ENCODE assay signal across 9 mouse cellular contexts in the genomic region with DNA sequence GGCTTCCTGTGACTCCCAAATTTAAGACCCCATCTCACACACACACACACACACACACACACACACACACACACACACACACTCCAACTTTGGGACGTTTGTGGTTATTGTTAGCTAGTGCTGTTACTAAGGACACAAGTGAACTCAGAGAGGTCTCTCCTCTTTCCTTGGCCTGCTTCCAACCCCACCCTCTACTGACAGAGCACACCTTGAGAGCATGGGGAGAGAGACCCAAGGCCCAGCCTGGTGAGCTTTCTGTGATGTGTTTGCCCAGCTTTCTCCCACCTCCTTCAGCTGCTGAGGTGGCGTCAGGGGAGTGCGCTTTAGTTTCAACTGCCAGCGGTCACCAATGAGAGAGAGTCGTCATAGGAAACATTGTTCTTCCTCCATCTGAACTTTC. TPM values are rescaled to one million over a fixed set of nuclear protein-coding genes. Genes with fewer than 3 reads are reported as not detected.
DNase-seq lines count a peak whose midpoint lies in the region; ATAC-seq and TF ChIP-seq lines count a peak whose summit lies in the region.
"Had no signal": no experiment of that assay in that cellular context is flagged by ENCODE, and none has a peak within 500 bp of the region (broad histone marks: within the 10 kb centered on the region; RNA-seq: fewer than 3 reads in every experiment).

No protein-coding gene starts in this region.

- no peak overlapping the region for H3K27ac ChIP-seq in forebrain, embryonic 10.5 days
- H3K27ac ChIP-seq in forebrain, postnatal 0 days (ENCODE audit: low read depth, low read length), result no peak overlapping the region
- H3K27ac ChIP-seq in liver, embryonic 13.5 days, result no peak overlapping the region
- H3K27ac ChIP-seq in neural tube, embryonic 13.5 days (replicated peaks), result no peak overlapping the region
- H3K27ac ChIP-seq: hindbrain, embryonic 15.5 days had no signal

- H3K9ac ChIP-seq in forebrain, postnatal 0 days, result no peak overlapping the region
- H3K9ac ChIP-seq in liver, embryonic 13.5 days, result no peak overlapping the region
- H3K9ac ChIP-seq in neural tube, embryonic 13.5 days, result no peak overlapping the region

- no peaks in the 10 kb centered on the region for H3K9me3 ChIP-seq in forebrain, embryonic 10.5 days
- H3K9me3 ChIP-seq in forebrain, postnatal 0 days (ENCODE audit: low read length), result no peaks in the 10 kb centered on the region
- H3K9me3 ChIP-seq in liver, embryonic 13.5 days (replicated peaks), result no peaks in the 10 kb centered on the region
- H3K9me3 ChIP-seq in neural tube, embryonic 13.5 days, result no peaks in the 10 kb centered on the region
- H3K9me3 ChIP-seq: hindbrain, embryonic 15.5 days had no signal

- peak overlapping the region; percentile 66; the same call in 1 of the 2 replicates for H3K4me3 ChIP-seq in forebrain, embryonic 10.5 days
- no peak overlapping the region for H3K4me3 ChIP-seq in forebrain, postnatal 0 days (ENCODE audit: low read depth, low read length)
- no peak overlapping the region; the same call in 1 of the 2 replicates for H3K4me3 ChIP-seq in liver, embryonic 13.5 days (replicated peaks)
- no peak overlapping the region for H3K4me3 ChIP-seq in neural tube, embryonic 13.5 days

- WGBS in forebrain, embryonic 10.5 days, result 51% methylated on average over 5 of the region's 5 CpGs
- 63% methylated on average over 5 of the region's 5 CpGs for WGBS in forebrain, postnatal 0 days
- 46% methylated on average over 5 of the region's 5 CpGs for WGBS in liver, embryonic 13.5 days (ENCODE audit: insufficient replicate concordance)
- 51% methylated on average over 5 of the region's 5 CpGs for WGBS in neural tube, embryonic 13.5 days

- peaks cover 100% of the 10 kb centered on the region for H3K27me3 ChIP-seq in forebrain, embryonic 10.5 days (ENCODE audit: poor library complexity, severe bottlenecking)
- peaks cover 10% of the 10 kb centered on the region; the same call in 1 of the 2 replicates for H3K27me3 ChIP-seq in forebrain, postnatal 0 days (ENCODE audit: insufficient read depth, low read length)
- H3K27me3 ChIP-seq in liver, embryonic 13.5 days, result peaks cover 100% of the 10 kb centered on the region
- H3K27me3 ChIP-seq in neural tube, embryonic 13.5 days, result peaks cover 74% of the 10 kb centered on the region

- H3K4me2 ChIP-seq in forebrain, postnatal 0 days (ENCODE audit: low read depth), result no peak overlapping the region
- H3K4me2 ChIP-seq in liver, embryonic 13.5 days, result peak overlapping the region; percentile 57
- H3K4me2 ChIP-seq in neural tube, embryonic 13.5 days, result peak overlapping the region; percentile 89

- no peak for ATAC-seq in forebrain, postnatal 0 days
- no peak for ATAC-seq in liver, embryonic 13.5 days (ENCODE audit: low read depth)
- no peak for ATAC-seq in neural tube, embryonic 13.5 days (ENCODE audit: low read depth)
- no peak for ATAC-seq in megakaryocyte, adult 5-6 weeks (ENCODE audit: poor library complexity, severe bottlenecking)

- no peak for DNase-seq in forebrain, embryonic 10.5 days (ENCODE audit: extremely low spot score, low spot score)
- no peak for DNase-seq in forebrain, postnatal 0 days
- peak; percentile 36 to 50 for DNase-seq in kidney, postnatal 25 days
- DNase-seq in kidney, postnatal 14 days, result no peak
- no peak for DNase-seq in liver, embryonic 13.5 days
- DNase-seq in urinary bladder, adult 2 months (ENCODE audit: low spot score), result no peak

- no peaks in the 10 kb centered on the region for H3K36me3 ChIP-seq in forebrain, embryonic 10.5 days (replicated peaks)
- H3K36me3 ChIP-seq in forebrain, postnatal 0 days (ENCODE audit: insufficient read depth), result no peaks in the 10 kb centered on the region
- H3K36me3 ChIP-seq in liver, embryonic 13.5 days, result no peaks in the 10 kb centered on the region
- H3K36me3 ChIP-seq in neural tube, embryonic 13.5 days, result no peaks in the 10 kb centered on the region
- H3K36me3 ChIP-seq: hindbrain, embryonic 15.5 days had no signal

- peaks cover 48% of the 10 kb centered on the region for H3K4me1 ChIP-seq in forebrain, embryonic 10.5 days
- H3K4me1 ChIP-seq in forebrain, postnatal 0 days (ENCODE audit: insufficient read depth), result peaks cover 3% of the 10 kb centered on the region; the same call in 1 of the 2 replicates
- H3K4me1 ChIP-seq in liver, embryonic 13.5 days (replicated peaks), result peaks cover 6% of the 10 kb centered on the region; the same call in 1 of the 2 replicates
- H3K4me1 ChIP-seq in neural tube, embryonic 13.5 days (replicated peaks), result peaks cover 42% of the 10 kb centered on the region

- no peak for TF ChIP-seq CTCF in forebrain, postnatal 0 days (IDR thresholded peaks at IDR 0.05; ENCODE audit: low read depth)

RNA-seq across cellular contexts. Expression of gene Dab2ip, which starts 25.3 kb away (rescaled TPM):
- 22.0 and 23.3 TPM in 2 replicates for polyA plus RNA-seq in forebrain, embryonic 10.5 days (2016; fragmentation: Nextera tagmentation; extraction: Ambion mirVana)
- total RNA-seq in forebrain, postnatal 0 days (2014; rRNA removed), result 112 and 119 TPM in 2 replicates
- polyA plus RNA-seq in forebrain, postnatal 0 days (2015; fragmentation: Nextera tagmentation; extraction: Ambion mirVana), result 54.9 and 65.4 TPM in 2 replicates
- polyA plus RNA-seq in liver, embryonic 13.5 days (2015; fragmentation: Nextera tagmentation; extraction: Ambion mirVana), result 5.2 and 6.7 TPM in 2 replicates
- 55.4 and 67.4 TPM in 2 replicates for polyA plus RNA-seq in neural tube, embryonic 13.5 days (2015; fragmentation: Nextera tagmentation; extraction: Ambion mirVana)
- total RNA-seq in megakaryocyte, adult 5-6 weeks (2015), result 3.7 and 4.9 TPM in 2 replicates
- total RNA-seq in megakaryocyte, adult 5-6 weeks (2017), result 2.1 and 2.7 TPM in 2 replicates
- polyA plus RNA-seq in urinary bladder, adult 2 months (2012; rRNA removed), result 65.2 and 77.8 TPM in 2 replicates

Comparison
In these comparisons a context has a peak if more than half of its experiments do, and no peak if none do; other contexts are left out.
1. DNase-seq: peak in kidney, postnatal 25 days (2 of 2); none in forebrain, embryonic 10.5 days (single experiment), forebrain, postnatal 0 days (single experiment), kidney, postnatal 14 days (single experiment), liver, embryonic 13.5 days (single experiment) and urinary bladder, adult 2 months (single experiment).